Mouse (Mus musculus): ENCODE measurements at regions not wholly inside any gene's neighbourhood (a gene's known extent, or its start where the extent isn't known, plus 50 kb on each side); places are given as distances from the start of the nearest gene placed in this dataset.

GRCm38 (mm10) chr14:24875934-24876333 lies 389.0 kb downstream of the Rps24 start:
- DNase-seq (ENCODE audit: low read depth, low spot score): peak; percentile 66

GRCm38 (mm10) chr14:24876508-24876907 lies 389.6 kb downstream of the Rps24 start:
- no peak for DNase-seq (ENCODE audit: low read depth, low spot score)

- no peak for DNase-seq (ENCODE audit: low read depth, low spot score)
Observed at GRCm38 (mm10) chr14:24877853-24878252, 390.9 kb downstream of the Rps24 start.

GRCm38 (mm10) chr14:24886164-24886563 lies 399.2 kb downstream of the Rps24 start:
- no peak for DNase-seq (ENCODE audit: low read depth, low spot score)

- no peak for DNase-seq (ENCODE audit: low read depth, low spot score)
Observed at GRCm38 (mm10) chr14:24886896-24887421, 400.0 kb downstream of the Rps24 start.

- DNase-seq (ENCODE audit: low read depth, low spot score): peak; percentile 61
Observed at GRCm38 (mm10) chr14:24890856-24891255, 403.9 kb downstream of the Rps24 start.

- DNase-seq (ENCODE audit: low read depth, low spot score): no peak
Observed at GRCm38 (mm10) chr14:24895196-24895595, 408.3 kb downstream of the Rps24 start.

GRCm38 (mm10) chr14:24896681-24897080 lies 409.8 kb downstream of the Rps24 start:
- DNase-seq (ENCODE audit: low read depth, low spot score): no peak

- peak; percentile 67 for DNase-seq (ENCODE audit: low read depth, low spot score)
Observed at GRCm38 (mm10) chr14:24900501-24901179, 413.7 kb downstream of the Rps24 start.

- no peak for DNase-seq (ENCODE audit: low read depth, low spot score)
Observed at GRCm38 (mm10) chr14:24901726-24902125, 414.8 kb downstream of the Rps24 start.

GRCm38 (mm10) chr14:24902870-24903269 lies 415.9 kb downstream of the Rps24 start:
- peak; percentile 84 for DNase-seq (ENCODE audit: low read depth, low spot score)

- no peak for DNase-seq (ENCODE audit: low read depth, low spot score)
Observed at GRCm38 (mm10) chr14:24904712-24905111, 417.8 kb downstream of the Rps24 start.

GRCm38 (mm10) chr14:24906916-24907315 lies 420.0 kb downstream of the Rps24 start:
- DNase-seq (ENCODE audit: low read depth, low spot score): no peak

- DNase-seq (ENCODE audit: low read depth, low spot score): peak; percentile 29
Observed at GRCm38 (mm10) chr14:24908377-24908776, 421.5 kb downstream of the Rps24 start.

- peak; percentile 90 for DNase-seq (ENCODE audit: low read depth, low spot score)
Observed at GRCm38 (mm10) chr14:24911621-24912020, 424.7 kb downstream of the Rps24 start.

- DNase-seq (ENCODE audit: low read depth, low spot score): no peak
Observed at GRCm38 (mm10) chr14:24919056-24919455, 432.1 kb downstream of the Rps24 start.

GRCm38 (mm10) chr14:24922006-24922405 lies 435.1 kb downstream of the Rps24 start:
- DNase-seq (ENCODE audit: low read depth, low spot score): no peak

- DNase-seq (ENCODE audit: low read depth, low spot score): no peak
Observed at GRCm38 (mm10) chr14:24924561-24924960, 437.6 kb downstream of the Rps24 start.

- peak; percentile 14 for DNase-seq (ENCODE audit: low read depth, low spot score)
Observed at GRCm38 (mm10) chr14:24926086-24927048, 439.4 kb downstream of the Rps24 start.

GRCm38 (mm10) chr14:24928726-24929125 lies 441.8 kb downstream of the Rps24 start:
- DNase-seq (ENCODE audit: low read depth, low spot score): no peak

GRCm38 (mm10) chr14:24930251-24930650 lies 443.3 kb downstream of the Rps24 start:
- no peak for DNase-seq (ENCODE audit: low read depth, low spot score)

GRCm38 (mm10) chr14:24937876-24938275 lies 451.0 kb downstream of the Rps24 start:
- no peak for DNase-seq (ENCODE audit: low read depth, low spot score)

Measured in brain, adult 2 months (tissue).